Mouse (Mus musculus) liver, postnatal 0 days (tissue): Measurements from ENCODE around the gene Nop56. TPM values are rescaled to one million over a fixed set of nuclear protein-coding genes. Genes with fewer than 3 reads are reported as not detected.

Source experiments
- ATAC-seq: fragments of 200-750 bp; cut with Nextera tagmentation; 2 replicates; pipeline ENCODE4 v1.8.0; 2017; ENCODE audit warnings: mild to moderate bottlenecking, moderate library complexity
- DNase-seq: peaks from one replicate; pipeline ENCODE4 v3.0.0-alpha.2; 2016
- H3K27ac ChIP-seq: fragments of 300-500 bp; sonication (generic); 2 replicates; pipeline ENCODE4 v1.5.1; 2014; ENCODE audit warnings: antibody characterized with exemption, moderate library complexity, mild to moderate bottlenecking, low read depth
- H3K27me3 ChIP-seq: fragments of 300-500 bp; sonication (generic); 2 replicates; pipeline ENCODE4 v1.6.1; 2014; ENCODE audit warnings: low read length, control low read depth, mixed read lengths; ENCODE audit not compliant: insufficient read depth
- H3K36me3 ChIP-seq: fragments of 300-500 bp; sonication (generic); replicated peaks from 2 replicates; pipeline ENCODE4 v1.6.1; 2014; ENCODE audit warnings: mild to moderate bottlenecking, control low read depth, low read length, moderate library complexity, mixed read lengths; ENCODE audit not compliant: insufficient read depth
- H3K4me1 ChIP-seq: fragments of 300-500 bp; sonication (generic); 2 replicates; pipeline ENCODE4 v1.6.1; 2014; ENCODE audit warnings: antibody characterized with exemption, mild to moderate bottlenecking, control low read depth; ENCODE audit not compliant: insufficient read depth
- H3K4me2 ChIP-seq: fragments of 300-500 bp; sonication (generic); 2 replicates; pipeline ENCODE4 v1.6.1; 2014; ENCODE audit warnings: low read depth, mild to moderate bottlenecking, low read length, moderate library complexity, mixed read lengths
- H3K4me3 ChIP-seq: fragments of 300-500 bp; sonication (generic); 2 replicates; pipeline ENCODE4 v1.5.1; 2014; ENCODE audit warnings: low read depth, low read length
- H3K9ac ChIP-seq: fragments of 300-500 bp; sonication (generic); replicated peaks from 2 replicates; pipeline ENCODE4 v1.6.1; 2014; ENCODE audit warnings: mild to moderate bottlenecking, moderate library complexity
- H3K9me3 ChIP-seq: fragments of 300-500 bp; sonication (generic); 2 replicates; pipeline ENCODE4 v1.6.1; 2016; ENCODE audit warnings: mild to moderate bottlenecking, control low read depth, low read length, mixed read lengths
- CTCF ChIP-seq: sonication (generic); IDR thresholded peaks from 2 replicates; pipeline ENCODE4 v1.5.1; 2016; ENCODE audit warnings: antibody characterized with exemption, low read depth
- EP300 ChIP-seq: IDR thresholded peaks from 2 replicates; pipeline ENCODE4 v1.6.1; 2016; ENCODE audit warnings: antibody characterized with exemption, low read depth, mild to moderate bottlenecking
- WGBS: fragments of 180-500 bp; shearing (Covaris S2); extraction: QIAGEN DNeasy Blood & Tissue Kit; methylation state at CpG from one replicate; pipeline ENCODE4 v1.1.7; 2014; ENCODE audit not compliant: insufficient replicate concordance; 5-methylcytosine and 5-hydroxymethylcytosine counted together
- polyA plus RNA-seq: library from polyadenylated mRNA; unstranded; fragments of >200 nt; fragmentation: Nextera tagmentation; extraction: Ambion mirVana; gene quantifications from 2 replicates; pipeline ENCODE4 v1.2.1, GENCODE M21; 2015

The Nop56 gene
- 79.4 and 91.2 TPM in 2 replicates for polyA plus RNA-seq

DNA sequence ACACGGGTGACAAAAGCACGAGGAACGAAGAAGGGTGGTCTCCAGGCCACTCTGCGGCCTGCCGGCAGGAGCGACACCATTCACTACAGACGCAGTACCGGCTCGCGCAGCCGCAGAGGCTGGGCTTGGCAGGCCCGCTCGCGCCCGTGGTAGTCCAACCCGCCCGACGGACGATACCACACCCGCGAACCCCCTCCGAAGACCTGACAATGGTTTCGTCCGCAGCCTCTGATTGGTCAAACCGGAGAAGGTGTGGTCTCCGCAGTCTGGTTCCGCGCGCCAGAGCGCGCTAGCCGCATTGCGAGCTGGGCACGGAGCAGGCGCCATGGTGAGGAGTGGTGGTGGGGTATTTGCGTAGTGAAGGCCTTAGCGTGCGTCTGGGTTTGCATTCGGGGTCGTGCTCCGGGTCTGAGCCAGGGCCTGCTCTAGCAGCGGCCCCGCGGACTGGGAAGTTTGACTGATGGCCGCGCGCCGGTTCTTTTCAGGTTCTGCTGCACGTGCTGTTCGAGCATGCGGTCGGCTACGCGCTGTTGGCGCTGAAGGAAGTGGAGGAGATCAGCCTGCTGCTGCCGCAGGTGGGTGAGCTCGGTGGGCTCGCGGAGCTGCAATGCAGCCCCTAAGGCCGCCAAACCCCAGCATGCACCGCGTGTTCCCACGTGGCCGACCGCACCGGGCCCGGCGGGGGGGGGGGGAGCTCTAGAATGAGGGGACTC is at the start of gene Nop56:
Gene Nop56, plus strand, starts transcription at position 282 of the 713 bp plus-strand sequence.
- peak within 1 kb of the TSS; percentile 88 for H3K9ac ChIP-seq
- ATAC-seq, result peak; percentile 96
- peak within 1 kb of the TSS; percentile 81 for H3K27ac ChIP-seq
- H3K4me2 ChIP-seq, result peak within 1 kb of the TSS; percentile 95
- WGBS, result under 1% methylated on average over 68 of the region's 68 CpGs
- TF ChIP-seq CTCF (peak; percentile 7; the same call in 1 of the 2 replicates), EP300 (peak; percentile 80)
- H3K36me3 ChIP-seq, result peaks cover 33% of the 10 kb centered on the region
- peaks cover 26% of the 10 kb centered on the region for H3K4me1 ChIP-seq
- no peaks in the 10 kb centered on the region for H3K9me3 ChIP-seq
- peak; percentile 100 for DNase-seq
- peak within 1 kb of the TSS; percentile 91 for H3K4me3 ChIP-seq
- no peaks in the 10 kb centered on the region for H3K27me3 ChIP-seq

DNA sequence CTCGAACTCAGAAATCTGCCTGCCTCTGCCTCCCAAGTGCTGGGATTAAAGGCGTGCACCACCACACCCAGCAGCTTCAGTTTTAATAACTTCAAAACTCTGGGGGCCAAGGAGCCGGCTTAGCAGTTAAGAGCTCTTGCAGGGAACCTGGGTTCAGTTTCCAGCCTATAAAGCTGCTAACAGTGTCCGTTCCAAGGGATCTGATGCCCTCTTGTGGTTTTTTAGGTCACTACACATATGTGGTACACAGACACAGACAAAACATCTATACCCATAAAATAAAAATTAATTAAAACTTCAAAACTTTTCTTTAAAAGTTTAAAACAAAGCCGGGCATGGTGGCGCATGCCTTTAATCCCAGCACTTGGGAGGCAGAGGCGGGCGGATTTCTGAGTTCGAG is 27.3 kb upstream of the Nop56 start:
- peak; percentile 16 for DNase-seq

DNA sequence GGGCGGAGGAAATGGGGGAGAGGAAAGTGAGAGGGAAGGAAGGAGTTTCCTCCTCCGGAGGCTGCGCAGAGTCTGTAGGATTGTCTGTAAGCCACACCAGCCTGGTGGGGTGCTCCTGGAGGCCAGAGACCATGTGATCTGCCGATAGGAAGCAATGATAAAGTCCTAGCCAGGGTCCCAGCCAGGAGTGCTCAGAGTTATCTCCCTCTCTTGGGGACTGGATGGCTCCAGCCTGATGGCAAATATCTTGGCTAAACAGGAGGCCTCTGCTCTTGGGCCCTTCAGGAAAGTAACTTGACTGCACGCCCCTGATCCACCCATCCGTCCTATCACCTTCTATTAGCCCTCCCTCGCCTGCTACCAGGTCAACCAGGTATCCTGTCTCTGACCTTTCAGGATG is 26.0 kb upstream of the Nop56 start:
- Histone ChIP-seq H3K4me2 (no peak overlapping the region), H3K27ac (no peak overlapping the region), H3K36me3 (no peaks in the 10 kb centered on the region), H3K9me3 (no peaks in the 10 kb centered on the region), H3K4me1 (no peaks in the 10 kb centered on the region), H3K27me3 (no peaks in the 10 kb centered on the region), H3K4me3 (no peak overlapping the region), H3K9ac (no peak overlapping the region)
- TF ChIP-seq EP300 (no peak), CTCF (no peak)
- ATAC-seq (no peak), DNase-seq (no peak)
- WGBS, result 55% methylated on average over 7 of the region's 7 CpGs

More for the DNA sequence above, 27.3 kb upstream of the Nop56 start:
- H3K4me1 ChIP-seq, result no peaks in the 10 kb centered on the region
- no peaks in the 10 kb centered on the region for H3K27me3 ChIP-seq
- H3K4me2 ChIP-seq, result no peak overlapping the region
- H3K27ac ChIP-seq, result no peak overlapping the region
- no peak for TF ChIP-seq EP300
- TF ChIP-seq CTCF, result peak; percentile 67
- no peak overlapping the region for H3K4me3 ChIP-seq
- 47% methylated on average over 9 of the region's 9 CpGs for WGBS
- no peaks in the 10 kb centered on the region for H3K36me3 ChIP-seq
- H3K9ac ChIP-seq, result no peak overlapping the region
- ATAC-seq, result no peak
- no peaks in the 10 kb centered on the region for H3K9me3 ChIP-seq

DNA sequence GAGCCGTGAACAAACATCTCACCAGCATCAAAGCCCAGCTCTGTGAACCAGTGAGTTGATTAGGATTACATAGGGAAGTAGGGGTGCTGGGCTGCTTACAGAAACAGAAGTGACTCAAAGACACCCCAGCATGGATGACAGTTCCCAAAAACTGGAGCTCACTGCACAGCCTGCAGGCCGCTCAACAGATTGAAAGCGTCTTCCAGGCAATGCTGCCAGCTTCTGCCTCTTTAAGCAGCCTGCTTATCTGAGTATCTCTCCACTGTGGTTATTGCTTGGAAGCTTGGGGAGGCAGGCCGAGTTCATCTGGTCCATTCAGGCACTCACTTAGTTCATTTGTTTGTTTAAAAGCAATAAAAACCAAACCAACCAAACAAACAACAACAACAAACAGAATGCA is 17.5 kb upstream of the Nop56 start:
- Histone ChIP-seq H3K4me3 (no peak overlapping the region), H3K4me2 (no peak overlapping the region), H3K9ac (no peak overlapping the region), H3K36me3 (no peaks in the 10 kb centered on the region), H3K4me1 (peaks cover 4% of the 10 kb centered on the region; the same call in 1 of the 2 replicates), H3K27me3 (no peaks in the 10 kb centered on the region), H3K9me3 (no peaks in the 10 kb centered on the region), H3K27ac (no peak overlapping the region)
- TF ChIP-seq CTCF (no peak), EP300 (no peak)
- ATAC-seq, result no peak
- no peak for DNase-seq
- 59% methylated on average over 4 of the region's 4 CpGs for WGBS

DNA sequence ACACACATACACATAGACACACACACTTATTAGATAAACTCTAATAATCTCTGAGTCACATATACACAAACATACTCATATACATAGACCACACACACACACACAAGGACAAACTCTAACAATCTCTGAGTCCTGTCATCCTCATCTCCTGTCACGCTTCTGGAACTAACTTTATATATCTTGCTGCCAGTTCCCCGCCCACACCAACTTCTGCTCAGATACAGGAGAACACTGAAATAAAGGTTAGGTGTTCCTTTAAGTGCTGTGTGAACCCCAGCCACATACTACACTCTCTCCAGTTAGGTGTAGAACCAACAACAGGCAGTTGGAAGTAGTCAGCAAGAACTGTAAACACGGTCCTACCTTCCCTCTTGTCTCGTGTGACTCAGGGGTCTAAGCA is 13.4 kb upstream of the Nop56 start:
- Histone ChIP-seq H3K9ac (no peak overlapping the region), H3K4me2 (no peak overlapping the region; the same call in 1 of the 2 replicates), H3K36me3 (no peaks in the 10 kb centered on the region), H3K27ac (no peak overlapping the region), H3K27me3 (no peaks in the 10 kb centered on the region), H3K4me1 (peaks cover 12% of the 10 kb centered on the region), H3K4me3 (no peak overlapping the region), H3K9me3 (no peaks in the 10 kb centered on the region)
- WGBS, result 63% methylated on average over 4 of the region's 4 CpGs
- no peak for TF ChIP-seq CTCF
- TF ChIP-seq EP300, result no peak
- ATAC-seq (no peak), DNase-seq (no peak)

DNA sequence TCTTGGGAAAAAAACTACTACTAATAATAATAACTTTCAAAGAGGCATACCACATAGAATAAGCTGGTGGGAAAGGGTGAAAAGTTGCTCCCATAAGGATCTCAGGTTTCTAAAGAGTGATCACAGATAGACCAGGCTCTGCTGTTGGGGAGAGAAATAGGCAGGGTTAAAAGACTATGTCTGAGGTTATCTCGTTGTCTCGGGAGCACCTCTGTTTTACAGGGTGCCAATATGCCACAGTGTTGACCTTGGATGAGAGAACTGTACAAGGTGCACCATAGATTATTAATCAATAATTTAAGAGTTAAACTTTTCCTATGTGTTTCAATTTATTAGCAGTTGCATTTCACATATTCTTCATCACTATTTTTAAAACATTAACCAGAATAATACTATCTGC is 12.3 kb upstream of the Nop56 start:
- Histone ChIP-seq H3K27me3 (no peaks in the 10 kb centered on the region), H3K9me3 (no peaks in the 10 kb centered on the region), H3K27ac (no peak overlapping the region), H3K9ac (no peak overlapping the region), H3K4me3 (no peak overlapping the region), H3K4me1 (peaks cover 12% of the 10 kb centered on the region), H3K4me2 (peak overlapping the region; percentile 42), H3K36me3 (no peaks in the 10 kb centered on the region)
- TF ChIP-seq CTCF, result no peak
- TF ChIP-seq EP300, result no peak
- no peak for DNase-seq
- WGBS, result 36% methylated on average over 2 of the region's 2 CpGs
- peak; percentile 52 for ATAC-seq
